Mouse (Mus musculus): ENCODE data around the gene Atp13a3. TPM values are rescaled to one million over a fixed set of nuclear protein-coding genes. Genes with fewer than 3 reads are reported as not detected.
"Not testable (repeated sequence)": the region's sequence is repeated elsewhere in the genome, so short reads cannot be mapped to it uniquely, and the experiment has no call there.

The Atp13a3 gene
- 10 to 100 TPM; 29.7 to 34.1 TPM for total RNA-seq (2021)
- long read RNA-seq, experiment 1, partial matches to known transcripts: 1 of 9 reads
- long read RNA-seq, experiment 1, other reads (novel, unspliced or antisense): 8 of 9 reads
- long read RNA-seq, experiment 2, partial matches to known transcripts: 2 of 19 reads
- long read RNA-seq, experiment 2, other reads (novel, unspliced or antisense): 17 of 19 reads

GRCm38 (mm10) chr16:30405925-30406670 lies at the start of gene Atp13a3:
Gene Atp13a3, minus strand, starts transcription at chr16:30405975.
- DNase-seq (ENCODE audit: low spot score): no peak

- DNase-seq (ENCODE audit: low spot score): no peak
Measured at GRCm38 (mm10) chr16:30453213-30453975, 47.6 kb upstream of the Atp13a3 start.

- DNase-seq (ENCODE audit: low spot score): not testable (repeated sequence)
Measured at GRCm38 (mm10) chr16:30451174-30451573, 45.4 kb upstream of the Atp13a3 start.

- DNase-seq (ENCODE audit: low spot score): no peak
Measured at GRCm38 (mm10) chr16:30449017-30449416, 43.2 kb upstream of the Atp13a3 start.

- DNase-seq (ENCODE audit: low spot score): no peak
Measured at GRCm38 (mm10) chr16:30448169-30448568, 42.4 kb upstream of the Atp13a3 start.

- DNase-seq (ENCODE audit: low spot score): no peak
Measured at GRCm38 (mm10) chr16:30447642-30448041, 41.9 kb upstream of the Atp13a3 start.

GRCm38 (mm10) chr16:30443411-30443810 lies 37.6 kb upstream of the Atp13a3 start:
- no peak for DNase-seq (ENCODE audit: low spot score)

GRCm38 (mm10) chr16:30442451-30442850 lies 36.7 kb upstream of the Atp13a3 start:
- DNase-seq (ENCODE audit: low spot score): no peak

GRCm38 (mm10) chr16:30441409-30441808 lies 35.6 kb upstream of the Atp13a3 start:
- no peak for DNase-seq (ENCODE audit: low spot score)

GRCm38 (mm10) chr16:30439841-30440240 lies 34.1 kb upstream of the Atp13a3 start:
- no peak for DNase-seq (ENCODE audit: low spot score)

GRCm38 (mm10) chr16:30439411-30439810 lies 33.6 kb upstream of the Atp13a3 start:
- no peak for DNase-seq (ENCODE audit: low spot score)

- DNase-seq (ENCODE audit: low spot score): no peak
Measured at GRCm38 (mm10) chr16:30436276-30436675, 30.5 kb upstream of the Atp13a3 start.

- DNase-seq (ENCODE audit: low spot score): no peak
Measured at GRCm38 (mm10) chr16:30435393-30435792, 29.6 kb upstream of the Atp13a3 start.

GRCm38 (mm10) chr16:30433148-30433547 lies 27.4 kb upstream of the Atp13a3 start:
- no peak for DNase-seq (ENCODE audit: low spot score)

- DNase-seq (ENCODE audit: low spot score): no peak
Measured at GRCm38 (mm10) chr16:30432111-30432510, 26.3 kb upstream of the Atp13a3 start.

- no peak for DNase-seq (ENCODE audit: low spot score)
Measured at GRCm38 (mm10) chr16:30430512-30431088, 24.8 kb upstream of the Atp13a3 start.

GRCm38 (mm10) chr16:30428753-30429260 lies 23.0 kb upstream of the Atp13a3 start:
- no peak for DNase-seq (ENCODE audit: low spot score)

- DNase-seq (ENCODE audit: low spot score): no peak
Measured at GRCm38 (mm10) chr16:30427466-30427865, 21.7 kb upstream of the Atp13a3 start.

GRCm38 (mm10) chr16:30427003-30427402 lies 21.2 kb upstream of the Atp13a3 start:
- no peak for DNase-seq (ENCODE audit: low spot score)

- DNase-seq (ENCODE audit: low spot score): no peak
Measured at GRCm38 (mm10) chr16:30425980-30426379, 20.2 kb upstream of the Atp13a3 start.

- no peak for DNase-seq (ENCODE audit: low spot score)
Measured at GRCm38 (mm10) chr16:30424053-30424452, 18.3 kb upstream of the Atp13a3 start.

- DNase-seq (ENCODE audit: low spot score): no peak
Measured at GRCm38 (mm10) chr16:30416707-30417106, 10.9 kb upstream of the Atp13a3 start.

All from gastrocnemius, adult 18-20 months (tissue).